8 mouse cellular contexts compared by ENCODE assay signal in genomic region chr9:45048511-45048910, GRCm38 (mm10). TPM values are rescaled to one million over a fixed set of nuclear protein-coding genes. Genes with fewer than 3 reads are reported as not detected.
DNase-seq lines count a peak whose midpoint lies in the region; ATAC-seq and TF ChIP-seq lines count a peak whose summit lies in the region.
"Had no signal": no experiment of that assay in that cellular context is flagged by ENCODE, and none has a peak within 500 bp of the region (broad histone marks: within the 10 kb centered on the region; RNA-seq: fewer than 3 reads in every experiment).

No protein-coding gene starts in this region.

- 22% methylated on average over 4 of the region's 4 CpGs for WGBS in forebrain, embryonic 13.5 days

- H3K4me1 ChIP-seq in forebrain, embryonic 13.5 days, result no peaks in the 10 kb centered on the region

- no peak overlapping the region for H3K4me3 ChIP-seq in myocyte
- H3K4me3 ChIP-seq in forebrain, embryonic 13.5 days, result no peak overlapping the region
- H3K4me3 ChIP-seq: liver, embryonic 15.5 days had no signal

- peaks cover 9% of the 10 kb centered on the region for H3K27me3 ChIP-seq in myocyte (ENCODE audit: control insufficient read depth, insufficient read depth, insufficient read length)
- peaks cover 52% of the 10 kb centered on the region for H3K27me3 ChIP-seq in forebrain, embryonic 13.5 days

- no peak for TF ChIP-seq POLR2A in myocyte (IDR thresholded peaks at IDR 0.05; ENCODE audit: insufficient read length, low read depth)

- H3K9ac ChIP-seq in forebrain, embryonic 13.5 days, result no peak overlapping the region
- H3K9ac ChIP-seq: liver, embryonic 15.5 days had no signal

- no peaks in the 10 kb centered on the region for H3K9me3 ChIP-seq in forebrain, embryonic 13.5 days (replicated peaks)
- H3K9me3 ChIP-seq: liver, embryonic 15.5 days had no signal

- H3ac ChIP-seq in myocyte (ENCODE audit: control insufficient read depth, insufficient read length), result no peak overlapping the region

- no peak overlapping the region for H3K27ac ChIP-seq in forebrain, embryonic 13.5 days
- H3K27ac ChIP-seq: liver, embryonic 15.5 days had no signal

- no peak for ATAC-seq in forebrain, embryonic 13.5 days

- H3K36me3 ChIP-seq in myocyte (ENCODE audit: control insufficient read depth, insufficient read depth), result no peaks in the 10 kb centered on the region
- H3K36me3 ChIP-seq in forebrain, embryonic 13.5 days (ENCODE audit: poor library complexity, severe bottlenecking), result no peaks in the 10 kb centered on the region

- peak; percentile 24 for DNase-seq in layer of hippocampus, adult 9-10 months (ENCODE audit: low spot score)
- DNase-seq in layer of hippocampus, postnatal 36 days, result no peak
- peak; percentile 62 for DNase-seq in A20 (ENCODE audit: low read depth, low spot score)
- DNase-seq in CD8-positive naive resting alpha-beta T cell, adult 2 months (ENCODE audit: low read depth in 2 of 2, low spot score in 2 of 2), result peak; percentile 33 to 58
- DNase-seq in cerebellum, postnatal 25 days, result peak; percentile 21 to 47

- no peaks in the 10 kb centered on the region for H3K79me2 ChIP-seq in myocyte (ENCODE audit: control insufficient read depth, insufficient read depth)

- peak overlapping the region; percentile 41 for H3K4me2 ChIP-seq in myocyte (ENCODE audit: low read depth)
- no peak overlapping the region for H3K4me2 ChIP-seq in forebrain, embryonic 13.5 days
- H3K4me2 ChIP-seq: liver, embryonic 15.5 days had no signal

TF ChIP-seq in myocyte, 11 proteins besides CTCF, POLR2A, EP300 and RAD21:
- TF ChIP-seq MYOG (IDR thresholded peaks at IDR 0.05; ENCODE audit: control insufficient read depth in 1 of 3, insufficient read depth in 1 of 3, insufficient read length in 2 of 3, low read depth in 2 of 3) (no peak), CEBPB (IDR thresholded peaks at IDR 0.05; ENCODE audit: insufficient read depth, poor library complexity, severe bottlenecking) (no peak), POLR2AphosphoS2 (IDR thresholded peaks at IDR 0.05; ENCODE audit: insufficient read length, low read depth) (no peak), E2F4 (IDR thresholded peaks at IDR 0.05; ENCODE audit: insufficient read depth) (no peak), REST (IDR thresholded peaks at IDR 0.05; ENCODE audit: insufficient read depth, insufficient read length) (no peak), USF1 (IDR thresholded peaks at IDR 0.05; ENCODE audit: low read depth) (no peak), TCF12 (IDR thresholded peaks at IDR 0.05; ENCODE audit: insufficient read depth, poor library complexity, severe bottlenecking) (no peak)
TF ChIP-seq in myocyte: peak in this region for 0.

RNA-seq across cellular contexts. Expression of gene Mpzl3, which starts 6.5 kb away (rescaled TPM):
- total RNA-seq in layer of hippocampus, postnatal 36 days (2021), result 1 to 10 TPM; 6.6 to 6.9 TPM
- polyA plus RNA-seq in myocyte (2012; fragmentation: generic; extraction: Trizol), result 0.47 TPM
- 1.3 and 1.9 TPM in 2 replicates for polyA plus RNA-seq in forebrain, embryonic 13.5 days (2015; fragmentation: Nextera tagmentation; extraction: Ambion mirVana)

RNA-seq across cellular contexts. Expression of gene Mpzl2, which starts 8.9 kb away (rescaled TPM):
- total RNA-seq in layer of hippocampus, postnatal 36 days (2021), result 1 to 10 TPM in 1 of 2 experiments, under 1 TPM in 1; 0.42 to 1.1 TPM
- not detected for polyA plus RNA-seq in myocyte (2012; fragmentation: generic; extraction: Trizol)
- polyA plus RNA-seq in forebrain, embryonic 13.5 days (2015; fragmentation: Nextera tagmentation; extraction: Ambion mirVana), result 0.11 TPM in 1 of 2 replicates, not detected in the other

RNA-seq across cellular contexts. Expression of gene Jaml, which starts 30.5 kb away (rescaled TPM):
- total RNA-seq in layer of hippocampus, postnatal 36 days (2021), result under 1 TPM; 0.20 to 0.30 TPM
- polyA plus RNA-seq in myocyte (2012; fragmentation: generic; extraction: Trizol), result not detected
- polyA plus RNA-seq in forebrain, embryonic 13.5 days (2015; fragmentation: Nextera tagmentation; extraction: Ambion mirVana), result not detected in 2 replicates

RNA-seq across cellular contexts. Expression of gene Cd3e, which starts 39.1 kb away (rescaled TPM):
- total RNA-seq in layer of hippocampus, postnatal 36 days (2021), result not detected
- not detected for polyA plus RNA-seq in myocyte (2012; fragmentation: generic; extraction: Trizol)
- not detected in 2 replicates for polyA plus RNA-seq in forebrain, embryonic 13.5 days (2015; fragmentation: Nextera tagmentation; extraction: Ambion mirVana)
- polyA plus RNA-seq: liver, embryonic 15.5 days had no signal

Comparison
In these comparisons a context has a peak if more than half of its experiments do, and no peak if none do; other contexts are left out.
1. DNase-seq: peak in layer of hippocampus, adult 9-10 months (single experiment), A20 (single experiment), CD8-positive naive resting alpha-beta T cell, adult 2 months (2 of 2) and cerebellum, postnatal 25 days (2 of 2); none in layer of hippocampus, postnatal 36 days (0 of 2).